Mouse (Mus musculus) thymus, adult 2 months (tissue): ENCODE measurements around the gene Thbs4. TPM values are rescaled to one million over a fixed set of nuclear protein-coding genes. Genes with fewer than 3 reads are reported as not detected.

ENCODE experiments used
- DNase-seq: peaks from one replicate; pipeline ENCODE4 v3.0.0; 2021
- H3K27ac ChIP-seq: fragments of 200-500 bp; 2 replicates; pipeline ENCODE4 v1.5.1; 2012; ENCODE audit warnings: low read length, control low read depth; ENCODE audit not compliant: control insufficient read depth, insufficient read depth
- H3K27me3 ChIP-seq: fragments of 200-500 bp; 2 replicates; pipeline ENCODE4 v1.6.1; 2012; ENCODE audit warnings: mild to moderate bottlenecking, low read length, moderate library complexity, mixed read lengths; ENCODE audit not compliant: control insufficient read depth, insufficient read depth
- H3K36me3 ChIP-seq: fragments of 200-500 bp; 2 replicates; pipeline ENCODE4 v1.6.1; 2012; ENCODE audit warnings: mild to moderate bottlenecking, low read length, moderate library complexity; ENCODE audit not compliant: control insufficient read depth, insufficient read depth
- H3K4me1 ChIP-seq: fragments of 200-500 bp; replicated peaks from 2 replicates; pipeline ENCODE4 v1.6.1; 2012; ENCODE audit warnings: low read length; ENCODE audit not compliant: control insufficient read depth, insufficient read depth
- H3K4me3 ChIP-seq: fragments of 200-500 bp; 2 replicates; pipeline ENCODE4 v1.5.1; 2012; ENCODE audit warnings: mild to moderate bottlenecking, low read length, control low read depth, moderate library complexity; ENCODE audit not compliant: control insufficient read depth, insufficient read depth
- CTCF ChIP-seq: fragments of 200-500 bp; IDR thresholded peaks from 2 replicates; pipeline ENCODE4 v1.5.1; 2012; ENCODE audit warnings: mild to moderate bottlenecking, control low read depth, low read length, moderate library complexity, borderline replicate concordance; ENCODE audit not compliant: control insufficient read depth, poor library complexity, insufficient read depth; ENCODE audit errors: extremely low read depth
- POLR2A ChIP-seq: fragments of 200-500 bp; IDR thresholded peaks from 2 replicates; pipeline ENCODE4 v1.6.1; 2012; ENCODE audit warnings: mild to moderate bottlenecking, low read length, control low read depth, moderate library complexity; ENCODE audit not compliant: control insufficient read depth, poor library complexity, insufficient read depth; ENCODE audit errors: extremely low read depth
- WGBS: fragments of 180-500 bp; shearing (Covaris S2); methylation state at CpG from one replicate; pipeline ENCODE4 v1.1.7; 2018; 5-methylcytosine and 5-hydroxymethylcytosine counted together
- polyA plus RNA-seq: library from polyadenylated mRNA; depleted of rRNA; stranded (reverse); fragments of >200 nt; gene quantifications from 2 replicates; pipeline ENCODE4 v1.2.3, GENCODE M21; 2012

Thbs4 gene
- polyA plus RNA-seq, 1 experiment, result 3.4 TPM

- no peak for DNase-seq
- H3K4me1 ChIP-seq, result no peaks in the 10 kb centered on the region
- TF ChIP-seq POLR2A, result no peak
- no peak for TF ChIP-seq CTCF
- H3K4me3 ChIP-seq, result no peak overlapping the region
- no peak overlapping the region for H3K27ac ChIP-seq
- no peaks in the 10 kb centered on the region for H3K36me3 ChIP-seq
- no peaks in the 10 kb centered on the region for H3K27me3 ChIP-seq
- 79% methylated on average over 4 of the region's 4 CpGs for WGBS
Observed at GRCm38 (mm10) chr13:92780076-92780475, 14.5 kb downstream of the Thbs4 start.

DNA sequence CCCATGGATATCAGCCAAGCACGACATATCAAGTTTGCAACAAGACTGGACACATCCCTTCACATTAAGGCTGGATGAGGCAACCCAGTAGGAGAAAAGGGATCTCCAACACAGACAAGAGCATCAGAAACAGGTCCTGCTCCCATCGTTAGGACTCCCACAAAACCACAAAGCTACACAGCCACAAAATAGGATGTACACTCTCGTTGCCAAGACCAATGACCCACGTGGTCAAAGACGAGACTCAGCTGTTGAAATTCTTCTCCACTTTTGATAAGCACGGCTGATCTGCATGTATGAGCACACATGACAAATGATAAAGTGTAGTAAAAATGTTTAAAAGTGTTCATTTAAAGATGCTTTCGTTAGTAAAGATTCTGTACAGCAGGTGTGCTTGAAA is 16.0 kb downstream of the Thbs4 start:
- WGBS, result 43% methylated on average over 7 of the region's 7 CpGs
- no peak overlapping the region for H3K27ac ChIP-seq
- H3K36me3 ChIP-seq, result no peaks in the 10 kb centered on the region
- H3K4me1 ChIP-seq, result no peaks in the 10 kb centered on the region
- no peaks in the 10 kb centered on the region for H3K27me3 ChIP-seq
- no peak for DNase-seq
- no peak overlapping the region for H3K4me3 ChIP-seq
- TF ChIP-seq POLR2A (no peak), CTCF (no peak)

GRCm38 (mm10) chr13:92775916-92776315 is 18.7 kb downstream of the Thbs4 start:
- no peak overlapping the region for H3K27ac ChIP-seq
- no peak overlapping the region for H3K4me3 ChIP-seq
- DNase-seq, result no peak
- H3K4me1 ChIP-seq, result no peaks in the 10 kb centered on the region
- TF ChIP-seq POLR2A (no peak), CTCF (no peak)
- no peaks in the 10 kb centered on the region for H3K36me3 ChIP-seq
- H3K27me3 ChIP-seq, result no peaks in the 10 kb centered on the region
- WGBS, result 85% methylated on average over 7 of the region's 7 CpGs

DNA sequence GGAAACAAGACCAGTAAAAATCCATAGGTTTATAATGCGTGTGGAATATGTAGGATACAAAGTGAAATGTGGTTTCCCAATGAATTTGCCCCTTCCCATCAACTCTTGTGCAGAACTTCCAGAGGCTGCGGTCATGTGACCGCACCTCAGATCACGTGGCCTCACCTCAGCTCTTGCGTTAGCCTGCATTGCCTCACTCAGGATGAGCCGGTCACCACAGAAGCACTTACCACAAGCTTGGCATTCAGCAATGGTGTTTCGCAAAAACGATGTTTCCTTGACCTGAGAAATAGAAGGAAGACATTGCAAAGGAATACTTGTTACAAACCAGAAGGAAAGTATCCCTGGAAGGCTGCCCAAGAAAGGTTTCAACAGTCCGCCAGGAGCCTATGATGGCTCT is 19.7 kb downstream of the Thbs4 start:
- Histone ChIP-seq H3K4me1 (no peaks in the 10 kb centered on the region), H3K36me3 (no peaks in the 10 kb centered on the region), H3K27ac (no peak overlapping the region), H3K27me3 (no peaks in the 10 kb centered on the region), H3K4me3 (no peak overlapping the region)
- DNase-seq, result no peak
- WGBS, result 76% methylated on average over 9 of the region's 9 CpGs
- TF ChIP-seq CTCF (no peak), POLR2A (no peak)

DNA sequence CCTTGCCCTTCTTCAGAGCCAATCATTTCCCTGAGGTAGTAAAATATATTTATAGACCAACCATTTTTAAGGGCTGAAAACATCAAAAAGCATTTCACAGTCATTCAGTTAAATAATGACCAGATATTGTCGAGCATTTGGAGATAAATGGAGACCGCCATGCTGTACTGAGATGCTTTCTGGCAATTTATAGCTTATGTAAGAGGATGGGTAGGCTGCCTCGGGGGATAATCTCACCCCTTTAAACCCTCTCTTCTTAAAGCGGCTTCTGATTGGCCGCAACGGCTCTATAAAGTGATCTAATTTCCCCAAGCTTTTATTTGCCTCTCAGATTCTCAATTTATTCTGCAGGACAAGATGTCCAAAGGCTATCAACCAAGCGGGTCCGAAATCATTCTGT is 22.1 kb downstream of the Thbs4 start:
- WGBS, result 91% methylated on average over 8 of the region's 8 CpGs
- no peaks in the 10 kb centered on the region; the same call in 1 of the 2 replicates for H3K27me3 ChIP-seq
- no peak for DNase-seq
- no peak overlapping the region for H3K27ac ChIP-seq
- H3K4me3 ChIP-seq, result no peak overlapping the region
- H3K4me1 ChIP-seq, result no peaks in the 10 kb centered on the region
- TF ChIP-seq POLR2A, result no peak
- TF ChIP-seq CTCF, result no peak
- H3K36me3 ChIP-seq, result no peaks in the 10 kb centered on the region

- no peak overlapping the region for H3K4me3 ChIP-seq
- WGBS, result 91% methylated on average over 5 of the region's 5 CpGs
- no peaks in the 10 kb centered on the region; the same call in 1 of the 2 replicates for H3K27me3 ChIP-seq
- TF ChIP-seq CTCF (no peak), POLR2A (no peak)
- H3K27ac ChIP-seq, result no peak overlapping the region
- DNase-seq, result no peak
- no peaks in the 10 kb centered on the region for H3K36me3 ChIP-seq
- H3K4me1 ChIP-seq, result no peaks in the 10 kb centered on the region
Observed at GRCm38 (mm10) chr13:92771566-92771965, 23.1 kb downstream of the Thbs4 start.

DNA sequence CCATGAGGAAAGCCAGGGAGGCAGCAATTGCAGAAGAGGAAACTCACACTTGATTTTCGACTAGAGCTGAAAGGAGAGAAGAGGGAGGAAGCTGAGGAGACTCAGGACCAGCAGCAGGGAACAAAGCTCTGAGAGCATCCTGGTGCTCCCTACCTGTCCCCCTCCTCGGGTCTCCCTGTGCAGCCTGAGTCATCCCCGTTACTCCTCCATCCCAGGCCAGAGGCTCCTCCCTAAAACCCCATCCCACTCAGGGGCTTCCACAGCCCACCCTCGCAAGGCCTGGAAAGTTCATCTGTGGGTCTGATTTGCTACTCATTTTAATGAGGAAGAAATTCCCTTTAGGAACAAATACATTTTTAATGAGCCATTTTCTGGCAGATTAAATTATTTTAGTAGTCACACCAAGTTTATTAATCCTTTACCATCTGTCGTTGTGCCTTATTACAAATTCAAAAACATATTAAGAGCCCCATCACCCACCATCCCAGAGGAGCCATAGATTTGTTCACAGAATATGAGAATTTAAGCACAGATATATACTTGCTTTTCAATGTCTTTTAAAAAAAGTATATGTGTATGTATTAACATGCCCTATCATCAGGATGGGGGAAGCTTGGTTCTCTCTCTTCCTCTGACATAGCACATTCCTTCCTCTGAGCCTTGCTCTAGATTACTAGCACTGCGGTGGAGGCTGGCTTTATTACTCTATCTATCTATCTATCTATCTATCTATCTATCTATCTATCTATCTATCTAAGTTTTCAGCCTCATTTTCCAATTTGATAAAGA is 29.0 kb downstream of the Thbs4 start:
- 74% methylated on average over 6 of the region's 6 CpGs for WGBS
- H3K27me3 ChIP-seq, result no peaks in the 10 kb centered on the region; the same call in 1 of the 2 replicates
- TF ChIP-seq POLR2A, result no peak
- TF ChIP-seq CTCF, result no peak
- H3K36me3 ChIP-seq, result no peaks in the 10 kb centered on the region
- H3K27ac ChIP-seq, result no peak overlapping the region
- no peak overlapping the region for H3K4me3 ChIP-seq
- no peak for DNase-seq
- no peaks in the 10 kb centered on the region for H3K4me1 ChIP-seq
